Mouse (Mus musculus) lung, embryonic 14.5 days (tissue): Measurements from ENCODE around the gene Pex16. TPM values are rescaled to one million over a fixed set of nuclear protein-coding genes. Genes with fewer than 3 reads are reported as not detected.

Experiments used
- ATAC-seq: fragments of 200-750 bp; cut with Nextera tagmentation; 2 replicates; pipeline ENCODE4 v1.8.0; 2017; ENCODE audit warnings: mild to moderate bottlenecking, moderate TSS enrichment, moderate library complexity; ENCODE audit not compliant: insufficient read depth
- DNase-seq: peaks from one replicate; pipeline ENCODE4 v3.0.0-alpha.2; 2015
- H3K27ac ChIP-seq: fragments of 300-500 bp; sonication (generic); 2 replicates; pipeline ENCODE4 v1.5.1; 2014; ENCODE audit warnings: low read depth, mild to moderate bottlenecking, moderate library complexity
- H3K27me3 ChIP-seq: fragments of 300-500 bp; sonication (generic); 2 replicates; pipeline ENCODE4 v1.6.1; 2014; ENCODE audit warnings: low read length, control low read depth; ENCODE audit not compliant: insufficient read depth
- H3K36me3 ChIP-seq: fragments of 300-500 bp; sonication (generic); 2 replicates; pipeline ENCODE4 v1.6.1; 2014; ENCODE audit warnings: control low read depth; ENCODE audit not compliant: insufficient read depth
- H3K4me1 ChIP-seq: fragments of 300-500 bp; sonication (generic); 2 replicates; pipeline ENCODE4 v1.6.1; 2014; ENCODE audit warnings: antibody characterized with exemption, control low read depth; ENCODE audit not compliant: insufficient read depth
- H3K4me2 ChIP-seq: fragments of 300-500 bp; sonication (generic); 2 replicates; pipeline ENCODE4 v1.6.1; 2014; ENCODE audit warnings: mild to moderate bottlenecking
- H3K4me3 ChIP-seq: fragments of 300-500 bp; sonication (generic); 2 replicates; pipeline ENCODE4 v1.5.1; 2014; ENCODE audit warnings: low read depth, low read length
- H3K9ac ChIP-seq: fragments of 300-500 bp; sonication (generic); 2 replicates; pipeline ENCODE4 v1.6.1; 2014
- H3K9me3 ChIP-seq: fragments of 300-500 bp; sonication (generic); 2 replicates; pipeline ENCODE4 v1.6.1; 2016; ENCODE audit warnings: low read depth, low read length, control low read depth
- CTCF ChIP-seq: IDR thresholded peaks from 2 replicates; pipeline ENCODE4 v1.5.1; 2016; ENCODE audit warnings: antibody characterized with exemption, low read depth
- WGBS: fragments of 180-500 bp; shearing (Covaris S2); extraction: QIAGEN DNeasy Blood & Tissue Kit; methylation state at CpG from one replicate; pipeline ENCODE4 v1.1.7; 2014; 5-methylcytosine and 5-hydroxymethylcytosine counted together
- polyA plus RNA-seq: library from polyadenylated mRNA; unstranded; fragments of >200 nt; fragmentation: Nextera tagmentation; extraction: Ambion mirVana; gene quantifications from 2 replicates; pipeline ENCODE4 v1.2.1, GENCODE M21; 2014

Gene Pex16
- polyA plus RNA-seq, 1 experiment from 2014 or later: 16.6 TPM

DNA sequence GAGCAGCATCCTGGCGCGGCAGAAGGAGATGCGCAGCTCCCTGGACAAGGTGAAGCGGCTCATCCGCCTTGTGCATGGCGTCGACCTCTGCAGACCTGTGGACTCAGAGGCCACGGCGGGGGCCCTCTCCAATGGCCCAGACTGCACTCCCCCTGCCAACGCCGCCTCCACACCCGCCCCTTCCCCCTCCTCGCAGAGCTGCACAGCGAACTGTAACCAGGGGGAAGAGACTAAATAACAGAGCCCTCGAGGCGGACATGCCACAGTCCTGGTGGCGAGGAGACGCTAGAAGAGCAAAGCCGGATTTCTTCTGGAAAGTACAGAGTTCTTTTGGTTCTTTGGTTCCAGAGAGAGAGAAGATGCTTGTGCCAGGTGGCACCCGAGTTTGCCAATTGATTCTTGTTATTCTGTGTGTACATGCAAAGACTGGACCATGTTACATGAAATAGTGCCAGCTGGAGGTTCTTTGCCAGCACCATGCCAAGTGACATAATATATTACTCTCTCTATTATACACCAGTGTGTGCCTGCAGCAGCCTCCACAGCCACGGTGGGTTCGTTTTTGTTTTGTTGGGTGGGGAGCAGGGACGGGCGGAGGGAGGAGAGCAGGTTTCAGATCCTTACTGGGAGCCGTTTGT is 14.2 kb upstream of the Pex16 start:
- 71% methylated on average over 25 of the region's 25 CpGs for WGBS
- ATAC-seq (no peak), DNase-seq (no peak)
- H3K27ac ChIP-seq: no peak overlapping the region
- H3K9ac ChIP-seq: no peak overlapping the region
- no peaks in the 10 kb centered on the region for H3K9me3 ChIP-seq
- peaks cover 79% of the 10 kb centered on the region for H3K36me3 ChIP-seq
- no peak overlapping the region for H3K4me3 ChIP-seq
- no peaks in the 10 kb centered on the region for H3K27me3 ChIP-seq
- no peak overlapping the region for H3K4me2 ChIP-seq
- H3K4me1 ChIP-seq: no peaks in the 10 kb centered on the region
- no peak for TF ChIP-seq CTCF

DNA sequence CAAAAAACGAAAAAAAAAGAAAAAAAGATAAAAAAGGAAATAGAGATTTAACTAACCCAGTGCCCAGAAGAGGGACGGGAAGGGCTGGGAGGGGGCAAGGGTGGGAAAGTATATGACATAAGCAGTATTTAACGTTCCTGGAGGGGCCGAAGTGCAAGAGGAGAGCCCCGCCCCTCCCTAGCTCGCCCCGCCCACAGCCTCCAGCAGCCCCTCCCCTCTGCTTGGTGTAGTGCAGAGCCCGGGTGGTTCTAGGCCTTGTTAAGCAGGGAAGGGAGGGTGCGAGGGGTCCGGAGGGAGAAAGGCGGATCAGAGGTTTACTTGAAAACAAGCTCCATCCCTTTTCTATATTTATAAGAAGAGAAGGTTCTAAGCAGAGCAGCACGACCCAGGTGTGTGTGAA is 13.6 kb upstream of the Pex16 start:
- no peaks in the 10 kb centered on the region for H3K27me3 ChIP-seq
- no peaks in the 10 kb centered on the region for H3K4me1 ChIP-seq
- TF ChIP-seq CTCF: no peak
- no peak overlapping the region for H3K27ac ChIP-seq
- DNase-seq: no peak
- H3K9me3 ChIP-seq: no peaks in the 10 kb centered on the region
- WGBS: 21% methylated on average over 12 of the region's 12 CpGs
- H3K4me2 ChIP-seq: no peak overlapping the region
- no peak overlapping the region for H3K9ac ChIP-seq
- H3K36me3 ChIP-seq: peaks cover 76% of the 10 kb centered on the region
- no peak overlapping the region for H3K4me3 ChIP-seq
- ATAC-seq: no peak

DNA sequence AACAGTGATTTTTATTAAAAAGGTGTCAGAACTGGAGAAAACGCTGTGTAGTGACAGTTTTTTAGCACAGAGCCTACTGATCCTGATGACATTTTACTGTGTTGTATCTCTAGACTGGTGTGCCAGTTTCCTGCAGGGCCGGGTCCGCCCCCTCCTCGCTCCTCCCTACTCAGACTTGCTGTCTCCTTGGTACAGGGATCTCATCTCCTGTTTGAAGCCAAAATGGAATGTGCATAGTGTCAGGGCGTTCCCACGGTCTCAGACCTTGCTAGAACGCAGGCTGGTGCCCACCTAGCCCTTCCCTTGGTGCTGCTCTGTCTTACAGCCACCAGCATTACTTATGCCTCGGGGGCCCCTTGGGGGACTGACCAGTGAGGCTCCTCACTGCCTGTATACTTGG is 12.7 kb upstream of the Pex16 start:
- no peak overlapping the region for H3K4me2 ChIP-seq
- H3K27me3 ChIP-seq: no peaks in the 10 kb centered on the region
- DNase-seq (no peak), ATAC-seq (no peak)
- WGBS: 78% methylated on average over 8 of the region's 8 CpGs
- H3K4me3 ChIP-seq: no peak overlapping the region
- H3K27ac ChIP-seq: no peak overlapping the region
- H3K9ac ChIP-seq: no peak overlapping the region
- no peaks in the 10 kb centered on the region for H3K9me3 ChIP-seq
- H3K4me1 ChIP-seq: no peaks in the 10 kb centered on the region
- peaks cover 71% of the 10 kb centered on the region for H3K36me3 ChIP-seq
- TF ChIP-seq CTCF: no peak

DNA sequence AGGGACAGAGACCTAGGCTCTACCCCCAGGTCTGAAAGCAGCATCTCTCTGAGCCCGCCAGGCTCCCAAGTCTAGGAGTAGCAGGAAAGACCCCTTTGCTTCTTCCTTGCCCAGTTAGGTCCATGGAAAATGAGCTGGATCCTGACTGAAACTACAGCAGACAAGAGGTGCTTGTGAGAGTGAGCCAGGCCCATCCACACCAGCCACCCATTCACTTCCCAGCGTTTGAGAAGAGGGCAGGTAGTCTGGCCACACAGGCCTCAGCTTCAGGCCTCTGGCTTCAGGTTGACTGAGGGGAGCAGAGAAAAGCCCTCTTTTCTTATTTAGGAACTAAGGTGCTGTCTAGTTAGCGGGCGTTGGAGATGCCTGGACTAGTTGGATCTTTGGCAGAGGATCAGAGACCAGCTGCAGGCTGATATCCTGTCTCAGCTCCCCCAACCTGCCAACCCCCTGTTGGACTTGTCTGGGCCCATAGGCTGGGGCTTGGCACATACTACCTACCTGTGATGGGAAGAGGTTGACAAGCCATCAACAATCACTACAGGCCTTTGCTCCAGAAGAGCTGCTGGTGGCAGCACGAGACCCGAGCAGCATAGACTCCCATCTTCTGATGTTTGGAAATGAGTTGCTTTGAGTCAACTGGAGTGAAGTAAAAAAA is 11.8 kb upstream of the Pex16 start:
- Histone ChIP-seq H3K9me3 (no peaks in the 10 kb centered on the region), H3K4me1 (no peaks in the 10 kb centered on the region; the same call in 1 of the 2 replicates), H3K36me3 (peaks cover 66% of the 10 kb centered on the region), H3K4me2 (no peak overlapping the region), H3K4me3 (no peak overlapping the region), H3K27me3 (no peaks in the 10 kb centered on the region), H3K27ac (no peak overlapping the region), H3K9ac (no peak overlapping the region)
- no peak for DNase-seq
- TF ChIP-seq CTCF: no peak
- no peak for ATAC-seq
- WGBS: 90% methylated on average over 6 of the region's 6 CpGs

DNA sequence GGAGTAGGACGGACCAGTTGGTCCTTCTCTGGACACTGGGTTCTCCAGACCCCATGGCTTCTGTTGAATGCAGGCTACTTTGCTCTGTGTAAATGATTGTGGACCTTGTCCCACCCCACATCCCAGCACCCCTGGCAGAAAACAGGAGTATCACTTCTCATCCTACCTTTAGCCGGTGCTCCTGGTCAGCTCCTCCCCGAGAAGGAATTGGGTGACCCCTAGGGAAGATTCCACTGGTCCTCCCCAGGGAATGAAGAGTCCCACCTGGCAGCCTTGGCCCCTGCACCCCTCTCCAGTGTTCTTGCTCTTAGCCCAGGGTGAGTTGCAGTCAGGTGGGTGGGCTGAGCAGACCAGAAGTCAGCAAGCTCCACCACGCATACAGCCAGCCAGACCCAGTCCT is 10.4 kb upstream of the Pex16 start:
- no peak for TF ChIP-seq CTCF
- DNase-seq (no peak), ATAC-seq (no peak)
- Histone ChIP-seq H3K27me3 (peaks cover 5% of the 10 kb centered on the region; the same call in 1 of the 2 replicates), H3K27ac (no peak overlapping the region), H3K4me1 (no peaks in the 10 kb centered on the region; the same call in 1 of the 2 replicates), H3K36me3 (peaks cover 52% of the 10 kb centered on the region), H3K9me3 (no peaks in the 10 kb centered on the region), H3K4me3 (no peak overlapping the region), H3K4me2 (no peak overlapping the region), H3K9ac (no peak overlapping the region)
- 90% methylated on average over 4 of the region's 4 CpGs for WGBS

DNA sequence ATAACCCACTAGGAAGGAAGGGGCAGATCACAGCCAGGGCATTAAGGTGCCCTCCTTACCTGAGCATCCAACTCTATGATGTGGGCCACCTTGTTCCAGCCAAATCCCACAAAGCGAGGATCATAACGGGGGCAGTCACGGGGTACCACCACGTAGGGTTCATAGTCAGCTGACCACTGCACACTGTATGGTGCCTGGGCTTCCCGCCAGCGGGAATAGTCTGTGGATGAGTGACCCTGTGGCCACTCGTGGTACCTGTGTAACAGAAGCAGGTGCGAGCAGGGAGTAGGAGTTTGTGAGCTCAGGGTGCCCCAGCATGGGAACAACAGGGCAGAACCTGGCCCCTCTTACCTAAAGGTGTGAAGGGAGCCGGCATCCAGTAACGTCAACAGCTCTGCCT is 8.9 kb upstream of the Pex16 start:
- H3K4me3 ChIP-seq: no peak overlapping the region

DNA sequence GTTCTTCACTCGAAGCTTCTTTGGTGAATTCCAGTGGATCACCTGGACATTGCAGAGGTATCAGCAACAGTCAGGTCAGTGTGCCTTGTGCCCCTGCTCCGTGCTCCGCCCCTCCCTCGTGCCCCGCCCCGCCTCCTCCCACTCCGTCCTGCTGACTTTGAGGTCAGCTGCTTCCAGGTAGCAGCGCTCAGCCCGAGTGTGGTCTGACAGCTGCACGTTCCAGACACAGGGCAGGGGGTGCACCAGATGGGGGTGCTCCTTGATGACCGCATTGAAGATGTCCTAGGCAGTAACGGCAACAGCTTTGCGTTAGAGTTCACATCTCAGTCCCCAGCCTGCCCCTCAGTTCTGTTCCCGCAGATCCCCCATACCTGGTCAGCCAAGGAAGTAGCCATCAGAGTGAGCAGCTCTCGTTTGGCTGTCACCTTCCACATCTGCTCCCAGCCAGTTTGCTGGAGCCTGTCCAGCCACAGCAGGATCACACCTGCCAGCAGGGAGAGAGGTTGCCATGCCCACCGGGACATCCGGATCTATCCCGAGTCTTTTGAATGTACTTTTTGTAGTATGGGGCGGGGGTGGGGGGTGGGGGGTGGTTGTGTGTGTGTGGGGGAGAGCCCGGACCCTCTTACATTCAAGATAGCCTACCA is 7.0 kb upstream of the Pex16 start:
- no peak overlapping the region for H3K27ac ChIP-seq
- H3K4me1 ChIP-seq: peaks cover 5% of the 10 kb centered on the region
- no peak for TF ChIP-seq CTCF
- DNase-seq: no peak
- peaks cover 26% of the 10 kb centered on the region; the same call in 1 of the 2 replicates for H3K36me3 ChIP-seq
- ATAC-seq: no peak
- 19% methylated on average over 20 of the region's 20 CpGs for WGBS
- H3K4me2 ChIP-seq: no peak overlapping the region
- H3K4me3 ChIP-seq: no peak overlapping the region
- H3K9ac ChIP-seq: no peak overlapping the region
- H3K9me3 ChIP-seq: no peaks in the 10 kb centered on the region
- H3K27me3 ChIP-seq: peaks cover 37% of the 10 kb centered on the region

More for the DNA sequence above, 8.9 kb upstream of the Pex16 start:
- Histone ChIP-seq H3K36me3 (peaks cover 37% of the 10 kb centered on the region; the same call in 1 of the 2 replicates), H3K4me2 (no peak overlapping the region), H3K9me3 (no peaks in the 10 kb centered on the region), H3K27me3 (peaks cover 20% of the 10 kb centered on the region; the same call in 1 of the 2 replicates), H3K27ac (no peak overlapping the region), H3K4me1 (no peaks in the 10 kb centered on the region; the same call in none of the 2 replicates), H3K9ac (no peak overlapping the region)
- ATAC-seq (no peak), DNase-seq (no peak)
- TF ChIP-seq CTCF: no peak
- WGBS: 85% methylated on average over 10 of the region's 10 CpGs
